8 mouse cellular contexts compared by ENCODE assay signal in the genomic region with DNA sequence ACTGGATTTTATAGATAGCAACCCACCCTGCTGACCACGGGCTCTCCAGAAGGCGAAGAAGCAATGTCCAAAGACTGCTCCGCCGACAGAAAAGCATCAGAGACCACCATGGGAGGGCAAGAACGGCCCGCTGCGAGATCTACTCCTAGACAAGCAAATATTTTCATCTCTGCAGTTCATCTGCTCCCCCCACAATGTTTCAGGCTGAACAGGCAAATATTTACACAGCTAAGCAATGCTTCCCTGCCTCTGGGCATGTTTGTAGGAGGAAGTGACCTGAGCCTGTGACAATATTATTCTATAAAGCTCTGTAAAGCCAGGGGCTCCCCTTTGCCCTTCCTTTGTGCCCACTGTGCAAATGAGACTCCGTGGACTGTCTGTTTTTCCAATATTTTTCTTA. TPM values are rescaled to one million over a fixed set of nuclear protein-coding genes. Genes with fewer than 3 reads are reported as not detected.
DNase-seq lines count a peak whose midpoint lies in the region; ATAC-seq and TF ChIP-seq lines count a peak whose summit lies in the region.

No protein-coding gene starts in this region.

- peaks cover 2% of the 10 kb centered on the region; the same call in 1 of the 2 replicates for H3K9me3 ChIP-seq in liver, embryonic 11.5 days (ENCODE audit: control insufficient read depth, low read length)
- H3K9me3 ChIP-seq in hindbrain, postnatal 0 days (ENCODE audit: low read length): no peaks in the 10 kb centered on the region

- peak; percentile 24 to 29 for DNase-seq in cerebellum, postnatal 14 days
- DNase-seq in cerebellum, adult 11-12 months: no peak
- no peak for DNase-seq in liver, embryonic 11.5 days (ENCODE audit: low spot score)
- DNase-seq in liver: no peak
- DNase-seq in hindbrain, postnatal 0 days (ENCODE audit: low spot score): no peak
- no peak for DNase-seq in spleen, adult 18-20 months
- no peak for DNase-seq in embryo, embryonic 9.5 days (ENCODE audit: extremely low spot score)

- no peak for ATAC-seq in liver, embryonic 11.5 days (replicated peaks; ENCODE audit: low FRiP score)
- no peak for ATAC-seq in hindbrain, postnatal 0 days

- H3K27me3 ChIP-seq in liver, embryonic 11.5 days (replicated peaks; ENCODE audit: control insufficient read depth, insufficient read depth, low read length): no peaks in the 10 kb centered on the region
- no peaks in the 10 kb centered on the region for H3K27me3 ChIP-seq in hindbrain, postnatal 0 days (ENCODE audit: insufficient read depth, low read length)

- 47% methylated on average over 8 of the region's 8 CpGs for WGBS in liver, embryonic 11.5 days
- 76% methylated on average over 8 of the region's 8 CpGs for WGBS in hindbrain, postnatal 0 days
- WGBS in macrophage (ENCODE audit: missing documents): 56% methylated on average over 8 of the region's 8 CpGs

- no peak overlapping the region; the same call in 1 of the 2 replicates for H3K27ac ChIP-seq in liver, embryonic 11.5 days (ENCODE audit: low read depth, low read length)
- peak overlapping the region; percentile 76; the same call in 1 of the 2 replicates for H3K27ac ChIP-seq in hindbrain, postnatal 0 days
- peak overlapping the region; percentile 49 for H3K27ac ChIP-seq in macrophage

- peaks cover 2% of the 10 kb centered on the region; the same call in 1 of the 2 replicates for H3K36me3 ChIP-seq in liver, embryonic 11.5 days (ENCODE audit: control insufficient read depth, insufficient read depth, low read length)
- H3K36me3 ChIP-seq in hindbrain, postnatal 0 days (ENCODE audit: insufficient read depth, low read length): no peaks in the 10 kb centered on the region
- peaks cover 21% of the 10 kb centered on the region for H3K36me3 ChIP-seq in macrophage (ENCODE audit: inconsistent target)

- H3K4me2 ChIP-seq in liver, embryonic 11.5 days: peak overlapping the region; percentile 22
- no peak overlapping the region for H3K4me2 ChIP-seq in hindbrain, postnatal 0 days (ENCODE audit: low read depth, low read length)

- peaks cover 98% of the 10 kb centered on the region for H3K79me2 ChIP-seq in macrophage (ENCODE audit: inconsistent target)

- H3K9ac ChIP-seq in liver, embryonic 11.5 days (ENCODE audit: low read depth, low read length): no peak overlapping the region
- H3K9ac ChIP-seq in hindbrain, postnatal 0 days (replicated peaks; ENCODE audit: low read length): 0 out of 2 replicates have a peak overlapping the region, but pooled peaks have one; percentile 9

- H3K4me1 ChIP-seq in liver, embryonic 11.5 days (replicated peaks; ENCODE audit: control insufficient read depth, insufficient read depth, low read length): peaks cover 12% of the 10 kb centered on the region
- peaks cover 23% of the 10 kb centered on the region for H3K4me1 ChIP-seq in hindbrain, postnatal 0 days (ENCODE audit: insufficient read depth, low read length)

- no peak for TF ChIP-seq CTCF in hindbrain, postnatal 0 days (IDR thresholded peaks at IDR 0.05; ENCODE audit: low read depth)

- H3K4me3 ChIP-seq in liver, embryonic 11.5 days (ENCODE audit: low read depth, low read length): no peak overlapping the region
- no peak overlapping the region for H3K4me3 ChIP-seq in hindbrain, postnatal 0 days (ENCODE audit: low read length)
- no peak overlapping the region for H3K4me3 ChIP-seq in macrophage (ENCODE audit: inconsistent target)

RNA-seq across cellular contexts. Expression of a gene that starts 20.2 kb away (rescaled TPM):
- 3.9 and 4.1 TPM in 2 replicates for polyA plus RNA-seq in liver, embryonic 11.5 days (2014; fragmentation: Nextera tagmentation; extraction: Ambion mirVana)
- 36.1 and 40.5 TPM in 2 replicates for total RNA-seq in hindbrain, postnatal 0 days (2014; rRNA removed)
- polyA plus RNA-seq in hindbrain, postnatal 0 days (2015; fragmentation: Nextera tagmentation; extraction: Ambion mirVana): 5.8 and 7.1 TPM in 2 replicates
- total RNA-seq in macrophage (2018; cell fraction: chromatin; rRNA removed): 100 to 1,000 TPM in 17 of 26 experiments, 10 to 100 TPM in 9; 23.6 to 264 (median 114) TPM
- 100 to 1,000 TPM in 12 of 26 experiments, 10 to 100 TPM in 14; 38.4 to 182 (median 88.7) TPM for total RNA-seq in macrophage (2018; cell fraction: cytosol; rRNA removed)
- total RNA-seq in macrophage (2018; cell fraction: nucleus; rRNA removed): 100 to 1,000 TPM in 21 of 26 experiments, 10 to 100 TPM in 5; 58.9 to 299 (median 132) TPM
- 82.3 to 124 TPM (median 103 TPM) in 3 replicates for polyA plus RNA-seq in macrophage (2018)

Comparison
In these comparisons a context has a peak if more than half of its experiments do, and no peak if none do; other contexts are left out.
1. DNase-seq: peak in cerebellum, postnatal 14 days (2 of 2); none in cerebellum, adult 11-12 months (single experiment), liver, embryonic 11.5 days (single experiment), liver (single experiment), hindbrain, postnatal 0 days (single experiment), spleen, adult 18-20 months (0 of 2) and embryo, embryonic 9.5 days (single experiment).
2. RNA of a gene that starts 20.2 kb away (polyA plus RNA-seq): 82.3 to 124 TPM in macrophage; 5.8 to 7.1 TPM in hindbrain, postnatal 0 days and 3.9 to 4.1 TPM in liver, embryonic 11.5 days; every median in the first group is over 10 times any median in the second.